Mouse (Mus musculus): ENCODE measurements around the gene Ints12.

Ints12 gene

GRCm38 (mm10) chr3:133141877-133142276 lies 50.2 kb downstream of the Ints12 start:
- in situ Hi-C loops (cut with MboI, MseI), result no loop called here

- in situ Hi-C loops (cut with MboI, MseI), result no loop called here
Observed at GRCm38 (mm10) chr3:133144511-133145147, 53.0 kb downstream of the Ints12 start.

DNA sequence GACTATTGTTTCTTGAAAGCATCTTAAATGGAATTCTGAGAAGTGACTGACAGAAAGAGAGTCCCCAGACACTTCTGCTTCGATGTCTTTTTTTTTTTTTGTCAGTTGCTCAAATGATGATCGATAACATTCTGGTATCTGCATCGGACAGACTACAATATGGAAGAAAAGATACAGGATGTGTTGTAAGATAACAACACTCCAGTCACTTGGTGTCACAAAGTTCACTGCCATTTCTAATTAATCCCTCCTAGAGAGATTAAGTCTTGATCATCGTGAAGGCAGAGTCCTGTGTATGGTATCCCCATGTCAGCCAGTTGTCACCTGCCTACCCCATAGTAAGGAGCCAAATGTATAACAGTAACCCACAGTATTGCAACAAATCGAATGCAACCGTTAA lies 60.0 kb downstream of the Ints12 start:
- in situ Hi-C loops (cut with MboI, MseI), result no loop called here

GRCm38 (mm10) chr3:133152831-133153230 lies 61.2 kb downstream of the Ints12 start:
- in situ Hi-C loops (cut with MboI, MseI), result no loop called here

GRCm38 (mm10) chr3:133153629-133154028 lies 62.0 kb downstream of the Ints12 start:
- in situ Hi-C loops (cut with MboI, MseI), result no loop called here

GRCm38 (mm10) chr3:133154683-133155082 lies 63.0 kb downstream of the Ints12 start:
- in situ Hi-C loops (cut with MboI, MseI), result no loop called here

DNA sequence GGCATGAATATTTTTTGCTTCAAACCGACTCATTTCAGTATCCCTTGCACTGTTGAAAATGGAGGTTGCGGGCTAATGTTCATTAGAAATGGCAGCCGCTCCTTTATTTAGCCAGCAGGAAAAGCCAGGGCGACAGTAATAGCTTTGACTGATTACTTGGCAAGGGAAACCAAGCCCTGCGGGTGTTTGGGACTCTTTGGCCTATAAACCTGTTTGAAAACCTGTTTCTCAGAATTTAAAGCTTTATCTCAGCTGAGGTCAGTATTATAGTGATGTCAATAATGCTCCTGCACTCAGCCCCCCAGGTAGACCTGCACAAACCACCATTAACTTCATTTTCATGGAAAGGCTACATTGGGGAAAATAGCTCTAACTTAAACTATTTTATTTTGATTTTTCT lies 66.6 kb downstream of the Ints12 start:
- in situ Hi-C loops (cut with MboI, MseI), result no loop called here

All from regulatory T cell (primary cell).